Mouse (Mus musculus) liver, adult 2 months (tissue): ENCODE results near the gene Gm28230. TPM values are rescaled to one million over a fixed set of nuclear protein-coding genes. Genes with fewer than 3 reads are reported as not detected.

Source experiments
- DNase-seq: peaks from one replicate; pipeline ENCODE4 v3.0.0-alpha.2; 2011; ENCODE audit warnings: low read depth, low spot score; ENCODE audit errors: extremely low read depth
- H3K27ac ChIP-seq: fragments of 200-500 bp; replicated peaks from 2 replicates; pipeline ENCODE4 v1.5.1; 2012; ENCODE audit warnings: low read depth, mild to moderate bottlenecking, control low read depth, inconsistent platforms, low read length; ENCODE audit not compliant: insufficient read depth
- H3K27me3 ChIP-seq: fragments of 200-500 bp; 2 replicates; pipeline ENCODE4 v1.6.1; 2012; ENCODE audit warnings: mild to moderate bottlenecking, moderate library complexity, low read length, inconsistent platforms; ENCODE audit not compliant: control insufficient read depth, insufficient read depth
- H3K36me3 ChIP-seq: fragments of 200-500 bp; 2 replicates; pipeline ENCODE4 v1.6.1; 2012; ENCODE audit warnings: low read length, inconsistent platforms; ENCODE audit not compliant: control insufficient read depth, insufficient read depth
- H3K4me1 ChIP-seq: fragments of 200-500 bp; 2 replicates; pipeline ENCODE4 v1.6.1; 2011; ENCODE audit warnings: low read length; ENCODE audit not compliant: control insufficient read depth, insufficient read depth
- H3K4me3 ChIP-seq: fragments of 200-500 bp; 2 replicates; pipeline ENCODE4 v1.5.1; 2011; ENCODE audit warnings: low read depth, mild to moderate bottlenecking, control low read depth, low read length, moderate library complexity; ENCODE audit not compliant: insufficient read depth
- H3K79me2 ChIP-seq: fragments of 200-500 bp; 2 replicates; pipeline ENCODE4 v1.6.1; 2012; ENCODE audit warnings: inconsistent platforms, mild to moderate bottlenecking, low read length, moderate library complexity; ENCODE audit not compliant: control insufficient read depth, insufficient read depth
- H3K9ac ChIP-seq: fragments of 200-500 bp; 2 replicates; pipeline ENCODE4 v1.6.1; 2012; ENCODE audit warnings: low read depth, mild to moderate bottlenecking, control low read depth, inconsistent platforms, low read length
- CTCF ChIP-seq: fragments of 200-500 bp; IDR thresholded peaks from 2 replicates; pipeline ENCODE4 v1.5.1; 2011; ENCODE audit warnings: low read depth, low read length, control low read depth
- POLR2A ChIP-seq: fragments of 200-500 bp; IDR thresholded peaks from 2 replicates; pipeline ENCODE4 v1.6.1; 2011; ENCODE audit warnings: low read length, control low read depth; ENCODE audit not compliant: insufficient read depth; ENCODE audit errors: extremely low read depth
- WGBS: fragments of 180-500 bp; shearing (Covaris S2); methylation state at CpG from one replicate; pipeline ENCODE4 v1.1.7; 2018; 5-methylcytosine and 5-hydroxymethylcytosine counted together
- polyA plus RNA-seq: library from polyadenylated mRNA; depleted of rRNA; stranded (reverse); fragments of >200 nt; gene quantifications from 2 replicates; pipeline ENCODE4 v1.2.3, GENCODE M21; 2012
- total RNA-seq: library from RNA; depleted of rRNA; stranded (reverse); fragments of >200 nt; gene quantifications from 2 replicates; pipeline ENCODE4 v1.2.3, GENCODE M21; 2014

Gene Gm28230
- total and polyA plus RNA-seq, 2 experiments = not detected

GRCm38 (mm10) chr2:74722949-74723348 lies 3.6 kb upstream of the Gm28230 start:
- no peaks in the 10 kb centered on the region for H3K36me3 ChIP-seq
- no peak for TF ChIP-seq POLR2A
- no peak for TF ChIP-seq CTCF
- 10% methylated on average over 8 of the region's 8 CpGs for WGBS
- no peaks in the 10 kb centered on the region for H3K79me2 ChIP-seq
- H3K27ac ChIP-seq = no peak overlapping the region
- peaks cover 28% of the 10 kb centered on the region for H3K27me3 ChIP-seq
- no peak overlapping the region for H3K9ac ChIP-seq
- no peak for DNase-seq
- no peak overlapping the region for H3K4me3 ChIP-seq
- H3K4me1 ChIP-seq = no peaks in the 10 kb centered on the region

- no peak for TF ChIP-seq CTCF
- no peak for TF ChIP-seq POLR2A
- no peak overlapping the region for H3K27ac ChIP-seq
- H3K4me1 ChIP-seq = no peaks in the 10 kb centered on the region
- no peaks in the 10 kb centered on the region for H3K79me2 ChIP-seq
- H3K27me3 ChIP-seq = peaks cover 30% of the 10 kb centered on the region
- H3K9ac ChIP-seq = no peak overlapping the region
- DNase-seq = peak; percentile 51
- H3K36me3 ChIP-seq = no peaks in the 10 kb centered on the region
- H3K4me3 ChIP-seq = no peak overlapping the region
- 22% methylated on average over 7 of the region's 7 CpGs for WGBS
These were observed 2.1 kb upstream of the Gm28230 start for GRCm38 (mm10) chr2:74724244-74725015.

GRCm38 (mm10) chr2:74725171-74725570 lies 1.4 kb upstream of the Gm28230 start:
- no peak overlapping the region for H3K4me3 ChIP-seq
- no peak for TF ChIP-seq POLR2A
- TF ChIP-seq CTCF = no peak
- H3K36me3 ChIP-seq = no peaks in the 10 kb centered on the region
- no peaks in the 10 kb centered on the region for H3K4me1 ChIP-seq
- H3K27ac ChIP-seq = no peak overlapping the region
- DNase-seq = no peak
- no peak overlapping the region for H3K9ac ChIP-seq
- peaks cover 27% of the 10 kb centered on the region for H3K27me3 ChIP-seq
- WGBS = 10% methylated on average over 17 of the region's 17 CpGs
- no peaks in the 10 kb centered on the region for H3K79me2 ChIP-seq

GRCm38 (mm10) chr2:74726973-74727639 lies 578 bp downstream of the Gm28230 start:
- no peaks in the 10 kb centered on the region for H3K36me3 ChIP-seq
- peaks cover 27% of the 10 kb centered on the region for H3K27me3 ChIP-seq
- H3K79me2 ChIP-seq = no peaks in the 10 kb centered on the region
- no peak overlapping the region for H3K27ac ChIP-seq
- no peak for DNase-seq
- TF ChIP-seq CTCF (no peak), POLR2A (no peak)
- H3K4me1 ChIP-seq = peaks cover 2% of the 10 kb centered on the region; the same call in 1 of the 2 replicates
- 4% methylated on average over 43 of the region's 43 CpGs for WGBS
- no peak overlapping the region for H3K9ac ChIP-seq
- H3K4me3 ChIP-seq = no peak overlapping the region; the same call in 1 of the 2 replicates

GRCm38 (mm10) chr2:74727640-74728302 lies 1.2 kb downstream of the Gm28230 start:
- no peak overlapping the region for H3K27ac ChIP-seq
- no peak for TF ChIP-seq POLR2A
- TF ChIP-seq CTCF = no peak
- no peaks in the 10 kb centered on the region for H3K79me2 ChIP-seq
- peaks cover 30% of the 10 kb centered on the region for H3K27me3 ChIP-seq
- no peak overlapping the region for H3K4me3 ChIP-seq
- DNase-seq = no peak
- H3K9ac ChIP-seq = no peak overlapping the region
- peaks cover 2% of the 10 kb centered on the region; the same call in 1 of the 2 replicates for H3K4me1 ChIP-seq
- no peaks in the 10 kb centered on the region for H3K36me3 ChIP-seq
- 9% methylated on average over 25 of the region's 25 CpGs for WGBS
